Mouse (Mus musculus): Measurements from ENCODE around the gene Atrnl1. TPM values are rescaled to one million over a fixed set of nuclear protein-coding genes. Genes with fewer than 3 reads are reported as not detected.
A peak's percentile ranks its signal among the peaks of the same experiment; 100 is the strongest.

The Atrnl1 gene
- total RNA-seq, 2 experiments from 2014 or later, result 99.0 to 112 TPM

- DNase-seq (ENCODE audit: low spot score in 2 of 2), result peak; percentile 22 to 32
Measured at GRCm38 (mm10) chr19:57686596-57686995, 75.8 kb downstream of the Atrnl1 start.

GRCm38 (mm10) chr19:57692566-57692965 lies 81.7 kb downstream of the Atrnl1 start:
- DNase-seq (ENCODE audit: low spot score in 2 of 2), result no peak

- peak in 1 of 2 experiments; percentile 21 for DNase-seq (ENCODE audit: low spot score in 2 of 2)
Measured at GRCm38 (mm10) chr19:57696781-57697180, 85.9 kb downstream of the Atrnl1 start.

- no peak for DNase-seq (ENCODE audit: low spot score in 2 of 2)
Measured at GRCm38 (mm10) chr19:57713138-57713537, 102.3 kb downstream of the Atrnl1 start.

- peak in 1 of 2 experiments; percentile 40 for DNase-seq (ENCODE audit: low spot score in 2 of 2)
Measured at GRCm38 (mm10) chr19:57724920-57725319, 114.1 kb downstream of the Atrnl1 start.

- no peak for DNase-seq (ENCODE audit: low spot score in 2 of 2)
Measured at GRCm38 (mm10) chr19:57725326-57725725, 114.5 kb downstream of the Atrnl1 start.

GRCm38 (mm10) chr19:57727009-57727408 lies 116.2 kb downstream of the Atrnl1 start:
- DNase-seq (ENCODE audit: low spot score in 2 of 2), result no peak

GRCm38 (mm10) chr19:57737475-57737874 lies 126.6 kb downstream of the Atrnl1 start:
- no peak for DNase-seq (ENCODE audit: low spot score in 2 of 2)

- DNase-seq (ENCODE audit: low spot score in 2 of 2), result peak; percentile 25 to 44
Measured at GRCm38 (mm10) chr19:57745579-57745978, 134.7 kb downstream of the Atrnl1 start.

- no peak for DNase-seq (ENCODE audit: low spot score in 2 of 2)
Measured at GRCm38 (mm10) chr19:57746553-57746952, 135.7 kb downstream of the Atrnl1 start.

- DNase-seq (ENCODE audit: low spot score in 2 of 2), result no peak
Measured at GRCm38 (mm10) chr19:57752189-57752588, 141.4 kb downstream of the Atrnl1 start.

- DNase-seq (ENCODE audit: low spot score in 2 of 2), result no peak
Measured at GRCm38 (mm10) chr19:57762526-57762925, 151.7 kb downstream of the Atrnl1 start.

GRCm38 (mm10) chr19:57764576-57765371 lies 153.9 kb downstream of the Atrnl1 start:
- DNase-seq (ENCODE audit: low spot score in 2 of 2), result no peak

GRCm38 (mm10) chr19:57767051-57767450 lies 156.2 kb downstream of the Atrnl1 start:
- DNase-seq (ENCODE audit: low spot score in 2 of 2), result no peak

- DNase-seq (ENCODE audit: low spot score in 2 of 2), result peak; percentile 22 to 46
Measured at GRCm38 (mm10) chr19:57768661-57769060, 157.8 kb downstream of the Atrnl1 start.

- peak; percentile 36 to 69 for DNase-seq (ENCODE audit: low spot score in 2 of 2)
Measured at GRCm38 (mm10) chr19:57782366-57783089, 171.7 kb downstream of the Atrnl1 start.

- DNase-seq (ENCODE audit: low spot score in 2 of 2), result no peak
Measured at GRCm38 (mm10) chr19:57786699-57787098, 175.9 kb downstream of the Atrnl1 start.

- DNase-seq (ENCODE audit: low spot score in 2 of 2), result no peak
Measured at GRCm38 (mm10) chr19:57802207-57802606, 191.4 kb downstream of the Atrnl1 start.

GRCm38 (mm10) chr19:57802771-57803482 lies 192.1 kb downstream of the Atrnl1 start:
- DNase-seq (ENCODE audit: low spot score in 2 of 2), result no peak

- DNase-seq (ENCODE audit: low spot score in 2 of 2), result no peak
Measured at GRCm38 (mm10) chr19:57803483-57803820, 192.6 kb downstream of the Atrnl1 start.

GRCm38 (mm10) chr19:57808363-57808762 lies 197.5 kb downstream of the Atrnl1 start:
- DNase-seq (ENCODE audit: low spot score in 2 of 2), result no peak

GRCm38 (mm10) chr19:57814291-57814690 lies 203.5 kb downstream of the Atrnl1 start:
- DNase-seq (ENCODE audit: low spot score in 2 of 2), result no peak

All from left cerebral cortex, adult 18-20 months (tissue).